Mouse (Mus musculus) limb, embryonic 11.5 days (tissue): ENCODE results near the gene Clta. TPM values are rescaled to one million over a fixed set of nuclear protein-coding genes. Genes with fewer than 3 reads are reported as not detected.

Experiments
- ATAC-seq: fragments of 200-750 bp; cut with Nextera tagmentation; 2 replicates; pipeline ENCODE4 v1.8.0; 2017; ENCODE audit warnings: low read depth; ENCODE audit not compliant: insufficient number of reproducible peaks, low FRiP score, low TSS enrichment
- DNase-seq: peaks from one replicate; pipeline ENCODE4 v3.0.0-alpha.2; 2015; ENCODE audit warnings: low spot score
- H3K27ac ChIP-seq: fragments of 300-500 bp; sonication (generic); replicated peaks from 2 replicates; pipeline ENCODE4 v1.5.1; 2014; ENCODE audit warnings: low read depth, mild to moderate bottlenecking, low read length
- H3K27me3 ChIP-seq: fragments of 300-500 bp; sonication (generic); 2 replicates; pipeline ENCODE4 v1.6.1; 2014; ENCODE audit warnings: mild to moderate bottlenecking, low read length, mixed read lengths; ENCODE audit not compliant: control insufficient read depth, insufficient read depth
- H3K36me3 ChIP-seq: fragments of 300-500 bp; sonication (generic); 2 replicates; pipeline ENCODE4 v1.6.1; 2014; ENCODE audit warnings: mild to moderate bottlenecking, low read length, moderate library complexity, mixed read lengths; ENCODE audit not compliant: control insufficient read depth, insufficient read depth
- H3K4me1 ChIP-seq: fragments of 300-500 bp; sonication (generic); 2 replicates; pipeline ENCODE4 v1.6.1; 2014; ENCODE audit warnings: low read length, mixed read lengths; ENCODE audit not compliant: control insufficient read depth, insufficient read depth
- H3K4me2 ChIP-seq: fragments of 300-500 bp; sonication (generic); 2 replicates; pipeline ENCODE4 v1.6.1; 2014; ENCODE audit warnings: low read depth, mild to moderate bottlenecking, moderate library complexity; ENCODE audit not compliant: severe bottlenecking
- H3K4me3 ChIP-seq: fragments of 300-500 bp; sonication (generic); 2 replicates; pipeline ENCODE4 v1.5.1; 2014; ENCODE audit warnings: low read depth, low read length
- H3K9ac ChIP-seq: fragments of 300-500 bp; sonication (generic); 2 replicates; pipeline ENCODE4 v1.6.1; 2014; ENCODE audit warnings: mild to moderate bottlenecking, low read length
- H3K9me3 ChIP-seq: fragments of 300-500 bp; sonication (generic); 2 replicates; pipeline ENCODE4 v1.6.1; 2016; ENCODE audit warnings: low read length; ENCODE audit not compliant: control insufficient read depth
- WGBS: fragments of 180-500 bp; shearing (Covaris S2); extraction: QIAGEN DNeasy Blood & Tissue Kit; methylation state at CpG from one replicate; pipeline ENCODE4 v1.1.7; 2014; 5-methylcytosine and 5-hydroxymethylcytosine counted together
- polyA plus RNA-seq: library from polyadenylated mRNA; unstranded; fragments of >200 nt; fragmentation: Nextera tagmentation; extraction: Ambion mirVana; gene quantifications from 2 replicates; pipeline ENCODE4 v1.2.1, GENCODE M21; 2014

Gene Clta
- polyA plus RNA-seq, 1 experiment from 2014 or later: 264 TPM

DNA sequence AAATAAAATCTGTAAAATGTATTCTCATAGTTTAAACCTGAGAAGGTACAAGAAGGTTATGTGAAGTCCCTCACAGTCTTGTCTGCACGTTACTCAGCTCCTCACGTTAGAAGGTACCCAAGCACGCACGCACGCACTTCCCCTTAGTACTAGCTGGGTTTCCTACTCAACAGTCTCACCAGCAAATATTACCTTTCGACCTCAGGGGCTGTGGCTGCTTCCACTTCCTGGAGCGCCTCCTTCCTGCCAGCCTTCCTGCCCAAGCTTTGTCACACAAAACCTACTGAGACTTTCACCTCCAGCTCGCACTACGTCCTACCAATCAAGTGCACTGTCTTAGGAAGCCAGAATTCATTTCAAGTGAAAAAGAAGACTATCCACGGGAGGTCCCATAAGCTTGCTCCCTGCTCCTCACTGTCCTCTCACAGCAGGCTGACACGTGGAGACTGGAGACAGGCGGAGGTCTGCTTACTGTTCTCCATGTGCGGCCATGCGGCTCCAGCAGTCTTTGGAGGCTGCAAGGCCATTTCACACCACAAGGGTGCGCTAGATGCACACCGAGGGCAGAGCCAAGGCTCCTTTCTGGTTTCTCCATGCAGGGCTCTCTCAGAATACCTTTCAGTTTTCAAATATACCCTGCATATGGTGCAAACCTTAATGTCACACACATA, 61.2 kb downstream of the Clta start:
- peak; percentile 95 for DNase-seq
- Histone ChIP-seq H3K27me3 (no peaks in the 10 kb centered on the region), H3K36me3 (no peaks in the 10 kb centered on the region; the same call in 1 of the 2 replicates), H3K4me2 (peak overlapping the region; percentile 28; the same call in 1 of the 2 replicates), H3K4me1 (no peaks in the 10 kb centered on the region), H3K9me3 (no peaks in the 10 kb centered on the region), H3K4me3 (no peak overlapping the region), H3K9ac (peak overlapping the region; percentile 7; the same call in 1 of the 2 replicates), H3K27ac (no peak overlapping the region)
- WGBS: 30% methylated on average over 16 of the region's 16 CpGs
- peak; percentile 68 for ATAC-seq

DNA sequence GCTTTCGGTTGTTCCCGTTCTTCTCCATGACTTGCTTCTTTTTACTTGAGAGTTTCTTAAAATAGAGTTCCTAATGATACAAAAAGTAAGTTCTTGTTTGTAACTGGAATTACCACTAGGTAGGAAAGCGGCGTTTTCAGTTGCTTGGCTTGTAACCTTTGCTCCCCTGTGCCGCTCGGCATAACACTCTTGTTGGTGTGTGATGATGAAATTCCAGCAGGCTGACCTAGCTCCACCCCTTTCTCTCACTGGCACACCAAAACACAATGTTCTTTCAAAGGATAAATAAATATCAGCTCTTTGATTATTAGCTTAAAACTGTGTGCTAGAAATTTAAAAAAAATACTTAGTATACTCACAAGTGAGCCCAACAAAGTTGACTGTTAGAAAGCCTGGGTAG, 62.6 kb downstream of the Clta start:
- no peak overlapping the region for H3K9ac ChIP-seq
- no peak overlapping the region for H3K4me3 ChIP-seq
- no peak overlapping the region for H3K27ac ChIP-seq
- ATAC-seq (no peak), DNase-seq (no peak)
- H3K27me3 ChIP-seq: no peaks in the 10 kb centered on the region
- no peaks in the 10 kb centered on the region; the same call in 1 of the 2 replicates for H3K36me3 ChIP-seq
- H3K4me1 ChIP-seq: 0 out of 2 replicates have a peak, but pooled peaks cover 3% of the 10 kb centered on the region
- no peak overlapping the region for H3K4me2 ChIP-seq
- WGBS: 87% methylated on average over 6 of the region's 6 CpGs
- no peaks in the 10 kb centered on the region for H3K9me3 ChIP-seq

DNA sequence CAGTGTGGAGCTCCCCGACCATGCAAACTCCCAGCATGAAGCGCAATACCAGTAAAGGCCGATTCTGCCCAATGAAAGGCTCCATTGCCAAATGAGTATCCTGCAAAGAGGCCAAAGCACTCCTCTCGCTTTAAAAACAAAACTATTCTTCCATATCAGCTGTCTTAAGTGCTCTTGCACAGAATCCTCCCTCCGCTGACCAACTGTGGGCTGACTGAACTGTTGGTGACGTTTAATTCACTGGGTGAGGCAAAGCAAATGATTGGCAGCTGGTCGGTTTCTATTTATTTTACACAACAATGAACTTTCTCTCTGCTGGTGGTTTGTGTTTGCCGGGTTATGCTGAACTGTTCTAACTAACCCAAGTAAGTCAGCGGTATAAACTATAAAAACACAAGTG, 64.5 kb downstream of the Clta start:
- 68% methylated on average over 9 of the region's 9 CpGs for WGBS
- H3K36me3 ChIP-seq: no peaks in the 10 kb centered on the region
- H3K9me3 ChIP-seq: no peaks in the 10 kb centered on the region
- H3K9ac ChIP-seq: no peak overlapping the region
- H3K4me3 ChIP-seq: no peak overlapping the region
- ATAC-seq (no peak), DNase-seq (no peak)
- H3K4me2 ChIP-seq: no peak overlapping the region
- no peak overlapping the region for H3K27ac ChIP-seq
- H3K27me3 ChIP-seq: no peaks in the 10 kb centered on the region
- H3K4me1 ChIP-seq: 0 out of 2 replicates have a peak, but pooled peaks cover 3% of the 10 kb centered on the region

DNA sequence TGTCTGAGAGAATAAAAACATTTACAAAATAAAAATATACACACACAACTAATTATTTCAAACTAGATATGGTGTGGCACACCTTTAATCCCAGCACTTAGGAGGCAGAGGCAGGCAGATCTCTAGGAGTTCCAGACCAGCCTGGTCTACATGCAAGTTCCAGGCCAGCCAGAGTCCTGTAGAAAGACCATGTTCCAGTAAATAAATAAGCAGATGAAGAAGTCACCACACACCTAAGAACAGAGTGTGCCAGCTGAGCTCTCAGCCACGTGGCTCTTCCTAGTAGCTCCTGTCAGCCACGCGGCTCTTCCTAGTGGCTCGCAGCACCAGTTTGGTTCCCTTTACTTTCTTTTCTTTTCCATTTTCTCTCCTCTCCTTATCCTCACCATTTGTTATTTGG, 65.2 kb downstream of the Clta start:
- Histone ChIP-seq H3K9ac (no peak overlapping the region), H3K9me3 (no peaks in the 10 kb centered on the region), H3K4me3 (no peak overlapping the region), H3K36me3 (no peaks in the 10 kb centered on the region), H3K27me3 (no peaks in the 10 kb centered on the region), H3K4me2 (no peak overlapping the region), H3K4me1 (0 out of 2 replicates have a peak, but pooled peaks cover 3% of the 10 kb centered on the region), H3K27ac (no peak overlapping the region)
- DNase-seq (no peak), ATAC-seq (no peak)
- WGBS: 92% methylated on average over 4 of the region's 4 CpGs

DNA sequence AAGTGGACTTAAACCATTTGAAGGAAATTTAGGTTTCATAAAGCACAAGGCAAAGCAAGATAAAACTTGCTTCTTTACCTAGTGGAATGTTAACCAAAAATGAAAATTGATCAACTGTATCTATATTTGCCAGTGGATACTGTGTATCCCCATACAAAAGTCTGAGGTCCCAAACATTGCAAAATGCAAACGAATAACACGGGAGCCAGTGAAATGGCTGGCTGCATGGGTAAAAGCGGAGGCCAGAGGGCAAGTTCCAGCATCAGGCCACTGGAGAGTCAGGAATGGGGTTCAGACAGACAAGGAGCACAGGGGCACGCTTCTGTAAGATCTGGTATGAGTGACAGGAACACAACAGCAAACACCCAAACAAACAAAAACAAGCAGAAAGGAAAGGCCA, 66.4 kb downstream of the Clta start:
- Histone ChIP-seq H3K27me3 (no peaks in the 10 kb centered on the region), H3K36me3 (no peaks in the 10 kb centered on the region), H3K4me2 (no peak overlapping the region), H3K4me1 (0 out of 2 replicates have a peak, but pooled peaks cover 3% of the 10 kb centered on the region), H3K9ac (no peak overlapping the region), H3K27ac (no peak overlapping the region), H3K4me3 (no peak overlapping the region), H3K9me3 (no peaks in the 10 kb centered on the region)
- ATAC-seq: no peak
- no peak for DNase-seq
- 83% methylated on average over 4 of the region's 4 CpGs for WGBS

DNA sequence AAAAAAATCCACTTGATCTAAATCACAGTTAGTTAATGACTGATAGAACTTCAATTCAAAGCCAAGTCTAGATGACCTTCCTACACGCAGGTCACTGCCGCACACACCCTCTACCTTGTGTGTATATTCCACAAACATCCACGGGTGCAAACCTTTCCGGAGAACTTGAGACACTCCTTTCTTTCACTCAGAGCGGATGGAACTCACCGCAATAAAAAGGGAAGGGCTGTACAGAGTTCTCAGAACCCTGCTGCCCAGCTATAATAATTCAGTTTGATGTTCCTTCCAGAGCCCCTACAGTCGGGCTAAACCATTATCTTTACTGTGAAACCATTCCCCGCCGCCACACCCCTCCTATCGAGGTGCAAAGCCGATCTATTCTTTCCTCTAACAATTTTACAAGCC, 67.5 kb downstream of the Clta start:
- H3K27ac ChIP-seq: no peak overlapping the region
- H3K9ac ChIP-seq: peak overlapping the region; percentile 83
- DNase-seq: no peak
- peak overlapping the region; percentile 96 for H3K4me3 ChIP-seq
- 0 out of 2 replicates have a peak, but pooled peaks cover 3% of the 10 kb centered on the region for H3K4me1 ChIP-seq
- no peaks in the 10 kb centered on the region for H3K9me3 ChIP-seq
- no peaks in the 10 kb centered on the region for H3K36me3 ChIP-seq
- WGBS: 14% methylated on average over 11 of the region's 11 CpGs
- peak overlapping the region; percentile 91 for H3K4me2 ChIP-seq
- H3K27me3 ChIP-seq: no peaks in the 10 kb centered on the region
- ATAC-seq: peak; percentile 6; the same call in 1 of the 2 replicates

DNA sequence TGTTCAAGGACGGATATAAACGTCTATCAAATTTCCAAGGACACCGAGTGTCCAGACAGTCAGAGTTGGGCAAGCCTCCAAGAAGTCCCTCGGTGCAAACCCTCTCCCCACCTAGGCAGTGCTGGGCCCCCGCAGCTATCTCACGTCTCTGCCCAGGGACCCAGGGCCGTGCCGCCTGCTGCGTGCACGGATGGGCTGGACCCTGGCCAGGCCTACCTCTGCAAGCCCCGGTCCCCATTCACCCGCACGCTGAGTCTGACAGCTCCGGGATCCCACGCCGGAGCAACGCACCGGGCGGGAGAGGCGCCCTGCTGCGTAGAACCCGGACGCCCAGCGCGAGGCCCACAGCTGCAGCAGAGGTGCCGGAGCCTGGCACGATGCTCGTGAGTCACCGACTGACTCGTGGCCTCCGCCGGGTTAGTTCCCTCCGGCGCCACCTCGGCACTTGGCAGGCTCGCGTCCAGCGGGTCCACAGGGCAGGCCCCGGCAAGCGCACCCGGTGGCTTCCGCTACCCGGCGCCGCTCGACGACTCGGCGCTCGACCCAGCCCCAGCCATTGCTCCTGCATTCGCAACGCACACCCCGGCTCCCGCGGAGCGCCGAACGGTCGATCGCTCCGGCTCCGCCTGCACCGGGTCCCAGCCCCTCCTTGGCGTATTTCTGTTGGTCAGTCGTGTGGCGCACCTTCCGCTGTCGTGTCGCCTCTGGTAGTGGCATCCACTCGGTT, 68.1 kb downstream of the Clta start:
- Histone ChIP-seq H3K4me1 (0 out of 2 replicates have a peak, but pooled peaks cover 3% of the 10 kb centered on the region), H3K27me3 (no peaks in the 10 kb centered on the region), H3K4me3 (peak overlapping the region; percentile 96), H3K9ac (peak overlapping the region; percentile 83), H3K9me3 (no peaks in the 10 kb centered on the region), H3K27ac (0 out of 2 replicates have a peak overlapping the region, but pooled peaks have one; percentile 21), H3K36me3 (no peaks in the 10 kb centered on the region), H3K4me2 (peak overlapping the region; percentile 91)
- peak; percentile 96 for ATAC-seq
- WGBS: under 1% methylated on average over 70 of the region's 70 CpGs
- DNase-seq: peak; percentile 95

DNA sequence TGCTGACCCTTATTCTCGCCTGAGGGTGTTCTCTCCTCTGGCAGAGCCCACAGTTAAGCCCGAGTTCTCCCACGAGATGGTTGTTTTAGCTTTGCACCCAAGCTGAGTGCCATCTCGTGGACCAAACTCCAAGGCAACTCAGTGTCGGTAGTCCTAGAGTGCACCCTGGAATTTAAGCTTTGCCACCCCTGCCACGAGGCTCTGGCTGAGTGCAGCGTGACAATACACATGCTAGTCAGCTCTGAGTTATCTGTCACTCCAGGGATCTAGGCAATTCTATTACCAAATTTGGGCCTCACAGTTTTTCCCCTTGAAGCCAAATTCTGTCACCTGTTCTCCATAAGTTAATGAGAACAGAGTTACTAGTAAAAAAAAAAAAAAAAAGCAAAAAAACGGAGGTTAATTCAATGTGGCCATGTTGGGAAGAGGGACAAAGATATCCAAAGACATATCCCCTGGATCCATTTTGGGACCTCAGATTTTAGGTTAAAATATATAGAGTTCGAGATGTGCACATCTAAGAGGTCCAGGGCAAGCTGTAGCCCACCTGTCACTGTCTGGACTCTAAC, 68.7 kb downstream of the Clta start:
- Histone ChIP-seq H3K27ac (0 out of 2 replicates have a peak overlapping the region, but pooled peaks have one; percentile 21), H3K27me3 (no peaks in the 10 kb centered on the region), H3K4me2 (peak overlapping the region; percentile 91), H3K4me3 (peak overlapping the region; percentile 96), H3K4me1 (0 out of 2 replicates have a peak, but pooled peaks cover 3% of the 10 kb centered on the region), H3K36me3 (no peaks in the 10 kb centered on the region), H3K9ac (peak overlapping the region; percentile 83), H3K9me3 (no peaks in the 10 kb centered on the region)
- ATAC-seq (no peak; the same call in 1 of the 2 replicates), DNase-seq (no peak)
- WGBS: 9% methylated on average over 9 of the region's 9 CpGs
